Mouse (Mus musculus): ENCODE data around the gene Mageb4. TPM values are rescaled to one million over a fixed set of nuclear protein-coding genes. Genes with fewer than 3 reads are reported as not detected.
A peak's percentile ranks its signal among the peaks of the same experiment; 100 is the strongest.
"Not testable (repeated sequence)": the region's sequence is repeated elsewhere in the genome, so short reads cannot be mapped to it uniquely, and the experiment has no call there.

The Mageb4 gene
- polyA plus RNA-seq (2014; fragmentation: Nextera tagmentation; extraction: Ambion mirVana), result not detected in 2 replicates

DNA sequence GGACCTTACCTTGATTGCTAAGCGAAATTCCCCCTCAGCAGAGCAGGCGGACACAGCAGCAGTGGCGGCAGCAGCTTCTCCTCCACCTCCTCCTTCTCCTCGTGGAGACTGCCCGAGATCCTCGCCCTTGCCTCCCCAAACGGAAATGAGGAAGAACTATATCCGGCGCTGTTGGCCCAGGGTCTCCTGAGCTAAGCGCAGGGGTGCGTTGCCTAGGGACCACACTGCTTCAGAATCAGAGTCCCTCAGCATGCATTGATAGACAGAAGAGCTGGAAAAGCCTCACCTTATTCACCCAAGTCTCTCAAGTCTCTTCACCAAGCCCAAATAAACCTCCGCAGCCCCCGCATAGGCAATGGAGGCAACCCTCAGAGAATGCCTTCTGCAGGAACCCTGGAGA lies at the start of gene Mageb4:
Mageb4 (minus strand) TSS at position 101 of the 400 bp plus-strand sequence.
- ATAC-seq; H3K9me3 ChIP-seq (replicated peaks; ENCODE audit: control insufficient read depth, low read length); H3K9ac ChIP-seq (ENCODE audit: low read length); H3K27ac ChIP-seq (ENCODE audit: low read depth, low read length); H3K4me3 ChIP-seq (ENCODE audit: low read depth, low read length); H3K36me3 ChIP-seq (ENCODE audit: control insufficient read depth, insufficient read depth, low read length); DNase-seq (ENCODE audit: low spot score); H3K4me1 ChIP-seq (ENCODE audit: control insufficient read depth, insufficient read depth, low read length); H3K27me3 ChIP-seq (replicated peaks; ENCODE audit: control insufficient read depth, insufficient read depth, low read length); H3K4me2 ChIP-seq (ENCODE audit: low read length): not testable (repeated sequence)
- WGBS, result no CpG with 5 or more reads among the region's 13 CpGs

DNA sequence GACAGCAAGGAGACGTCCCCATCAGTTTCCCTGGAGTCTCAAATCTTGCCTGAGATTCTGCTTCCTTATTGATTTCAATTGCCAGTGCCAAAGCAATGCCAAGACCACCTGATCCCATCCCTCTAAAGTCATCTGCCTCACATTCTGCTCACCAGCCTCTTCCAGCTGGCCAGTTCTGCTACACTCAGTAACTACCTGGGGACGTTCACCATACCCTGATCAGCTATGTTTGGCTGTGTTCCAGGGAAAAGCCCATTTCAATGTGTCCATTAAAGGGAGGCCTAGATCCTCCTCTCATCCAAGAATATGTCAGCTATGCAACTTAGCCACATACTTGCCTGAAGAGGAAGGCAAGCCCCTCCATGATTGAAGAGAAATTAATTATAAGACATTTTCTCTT lies 20.3 kb downstream of the Mageb4 start:
- H3K9ac ChIP-seq (ENCODE audit: low read length); H3K36me3 ChIP-seq (ENCODE audit: control insufficient read depth, insufficient read depth, low read length); DNase-seq (ENCODE audit: low spot score); H3K4me1 ChIP-seq (ENCODE audit: control insufficient read depth, insufficient read depth, low read length); H3K27ac ChIP-seq (ENCODE audit: low read depth, low read length); H3K4me2 ChIP-seq (ENCODE audit: low read length); H3K27me3 ChIP-seq (replicated peaks; ENCODE audit: control insufficient read depth, insufficient read depth, low read length); H3K4me3 ChIP-seq (ENCODE audit: low read depth, low read length); H3K9me3 ChIP-seq (replicated peaks; ENCODE audit: control insufficient read depth, low read length): not testable (repeated sequence)
- 52% methylated on average over 1 of the region's 2 CpGs for WGBS
- ATAC-seq, result peak; percentile 66; the same call in 1 of the 2 replicates

DNA sequence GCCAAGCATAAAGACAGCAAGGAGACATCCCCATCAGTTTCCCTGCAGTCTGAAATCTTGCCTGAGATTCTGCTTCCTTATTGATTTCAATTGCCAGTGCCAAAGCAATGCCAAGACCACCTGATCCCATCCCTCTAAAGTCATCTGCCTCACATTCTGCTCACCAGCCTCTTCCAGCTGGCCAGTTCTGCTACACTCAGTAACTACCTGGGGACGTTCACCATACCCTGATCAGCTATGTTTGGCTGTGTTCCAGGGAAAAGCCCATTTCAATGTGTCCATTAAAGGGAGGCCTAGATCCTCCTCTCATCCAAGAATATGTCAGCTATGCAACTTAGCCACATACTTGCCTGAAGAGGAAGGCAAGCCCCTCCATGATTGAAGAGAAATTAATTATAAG lies 58.9 kb downstream of the Mageb4 start:
- not testable (repeated sequence) for H3K27ac ChIP-seq (ENCODE audit: low read depth, low read length); H3K36me3 ChIP-seq (ENCODE audit: control insufficient read depth, insufficient read depth, low read length); H3K4me3 ChIP-seq (ENCODE audit: low read depth, low read length); H3K9me3 ChIP-seq (replicated peaks; ENCODE audit: control insufficient read depth, low read length); H3K4me1 ChIP-seq (ENCODE audit: control insufficient read depth, insufficient read depth, low read length); H3K9ac ChIP-seq (ENCODE audit: low read length); DNase-seq (ENCODE audit: low spot score); H3K4me2 ChIP-seq (ENCODE audit: low read length); H3K27me3 ChIP-seq (replicated peaks; ENCODE audit: control insufficient read depth, insufficient read depth, low read length)
- peak; percentile 61; the same call in 1 of the 2 replicates for ATAC-seq
- WGBS, result no CpG with 5 or more reads among the region's 1 CpGs

DNA sequence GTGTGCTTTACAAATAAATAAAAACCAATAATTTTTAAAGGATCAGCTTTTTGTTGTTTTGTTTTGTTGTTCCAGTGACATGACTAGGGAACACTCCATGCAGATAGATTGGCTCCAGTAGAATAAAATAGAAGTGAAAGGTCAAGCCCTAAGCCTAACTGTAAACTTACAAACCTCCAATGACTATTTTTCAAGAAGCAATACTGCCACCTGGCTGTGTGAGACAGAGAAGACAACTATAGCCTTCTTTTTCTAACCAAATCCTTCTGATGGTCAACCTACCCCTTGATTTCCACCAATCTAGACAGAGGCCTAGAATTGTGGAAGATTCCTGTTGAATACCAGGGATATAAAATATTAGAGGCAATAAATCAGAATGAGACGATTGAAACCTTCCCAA lies 67.6 kb downstream of the Mageb4 start:
- DNase-seq (ENCODE audit: low spot score) (no peak), ATAC-seq (no peak)
- Histone ChIP-seq H3K4me1 (ENCODE audit: control insufficient read depth, insufficient read depth, low read length) (no peaks in the 10 kb centered on the region), H3K4me2 (ENCODE audit: low read length) (no peak overlapping the region), H3K9me3 (replicated peaks; ENCODE audit: control insufficient read depth, low read length) (no peaks in the 10 kb centered on the region), H3K4me3 (ENCODE audit: low read depth, low read length) (no peak overlapping the region), H3K36me3 (ENCODE audit: control insufficient read depth, insufficient read depth, low read length) (no peaks in the 10 kb centered on the region), H3K9ac (ENCODE audit: low read length) (no peak overlapping the region), H3K27me3 (replicated peaks; ENCODE audit: control insufficient read depth, insufficient read depth, low read length) (no peaks in the 10 kb centered on the region), H3K27ac (ENCODE audit: low read depth, low read length) (no peak overlapping the region)
- no CpG with 5 or more reads among the region's 1 CpGs for WGBS

Other genes with a start within 250 kb of the Mageb4 start
- gene Nr0b1, start 113.3 kb downstream of the Mageb4 start, polyA plus RNA-seq (2014; fragmentation: Nextera tagmentation; extraction: Ambion mirVana), result 1.2 and 1.3 TPM in 2 replicates

Measured in forebrain, embryonic 14.5 days (tissue).